Mouse (Mus musculus) common myeloid progenitor, adult 5-6 weeks (primary cell): ENCODE measurements around the gene Vps29. TPM values are rescaled to one million over a fixed set of nuclear protein-coding genes. Genes with fewer than 3 reads are reported as not detected.
A peak's percentile ranks its signal among the peaks of the same experiment; 100 is the strongest.
"Not testable (repeated sequence)": the region's sequence is repeated elsewhere in the genome, so short reads cannot be mapped to it uniquely, and the experiment has no call there.

Experiments used
- ATAC-seq: replicated peaks from 2 replicates; pipeline ENCODE4 v1.8.0; 2016; ENCODE audit warnings: low read depth, mild to moderate bottlenecking, moderate TSS enrichment, inconsistent platforms; ENCODE audit not compliant: poor library complexity, severe bottlenecking
- total RNA-seq: library from RNA; stranded (forward); fragments of 200-1000, 187-1606 nt; gene quantifications from 2 replicates; pipeline ENCODE4 v1.2.3, GENCODE M21; 2017

Gene Vps29
- 66.4 and 76.6 TPM in 2 replicates for total RNA-seq

GRCm38 (mm10) chr5:122353807-122354491 lies at the start of gene Vps29, which contains the start of gene Rad9b:
Gene Vps29 (plus strand): TSS chr5:122354369.
Gene Rad9b (minus strand): TSS chr5:122354233.
- peak; percentile 99 for ATAC-seq

- ATAC-seq: no peak
Measured at GRCm38 (mm10) chr5:122304541-122304940, 49.6 kb upstream of the Vps29 start.

GRCm38 (mm10) chr5:122305472-122305871 lies 48.7 kb upstream of the Vps29 start:
- ATAC-seq: no peak

GRCm38 (mm10) chr5:122306536-122306935 lies 47.6 kb upstream of the Vps29 start:
- ATAC-seq: no peak

GRCm38 (mm10) chr5:122310699-122311098 lies 43.5 kb upstream of the Vps29 start:
- ATAC-seq: no peak

- no peak for ATAC-seq
Measured at GRCm38 (mm10) chr5:122311692-122312091, 42.5 kb upstream of the Vps29 start.

- no peak for ATAC-seq
Measured at GRCm38 (mm10) chr5:122312346-122312745, 41.8 kb upstream of the Vps29 start.

- no peak for ATAC-seq
Measured at GRCm38 (mm10) chr5:122312942-122313684, 41.1 kb upstream of the Vps29 start.

GRCm38 (mm10) chr5:122314966-122315667 lies 39.1 kb upstream of the Vps29 start:
- ATAC-seq: peak; percentile 66

GRCm38 (mm10) chr5:122317329-122318045 lies 36.7 kb upstream of the Vps29 start:
- ATAC-seq: no peak; the same call in 1 of the 2 replicates

- ATAC-seq: peak; percentile 67
Measured at GRCm38 (mm10) chr5:122318100-122318499, 36.1 kb upstream of the Vps29 start.

- ATAC-seq: not testable (repeated sequence)
Measured at GRCm38 (mm10) chr5:122318976-122319375, 35.2 kb upstream of the Vps29 start.

- ATAC-seq: no peak
Measured at GRCm38 (mm10) chr5:122319474-122320204, 34.5 kb upstream of the Vps29 start.

GRCm38 (mm10) chr5:122320205-122320781 lies 33.9 kb upstream of the Vps29 start:
- ATAC-seq: no peak

- ATAC-seq: no peak
Measured at GRCm38 (mm10) chr5:122323523-122323922, 30.6 kb upstream of the Vps29 start.

GRCm38 (mm10) chr5:122324608-122325431 lies 29.3 kb upstream of the Vps29 start:
- ATAC-seq: no peak

GRCm38 (mm10) chr5:122325477-122325876 lies 28.7 kb upstream of the Vps29 start:
- no peak for ATAC-seq

- ATAC-seq: no peak
Measured at GRCm38 (mm10) chr5:122327283-122327682, 26.9 kb upstream of the Vps29 start.
